Mouse (Mus musculus) monocyte, adult 5-6 weeks (primary cell): Measurements from ENCODE around the gene Fbxo48. TPM values are rescaled to one million over a fixed set of nuclear protein-coding genes. Genes with fewer than 3 reads are reported as not detected.

Experiments used
- total RNA-seq: library from RNA; stranded (forward); fragments of 200-1000, 200-491, 200-594 nt; gene quantifications from 3 replicates; pipeline ENCODE4 v1.2.3, GENCODE M21; 2017

The Fbxo48 gene
- total RNA-seq, 1 experiment from 2014 or later: 5.6 TPM

Other genes with a start within 250 kb of the Fbxo48 start
- gene Egfr, start 199.2 kb upstream of the Fbxo48 start, total RNA-seq: 0.19 TPM in 1 of 3 replicates, not detected in the others
- 2.0 to 15.1 TPM (median 3.2 TPM) in 3 replicates for gene Cnrip1, start 100.2 kb downstream of the Fbxo48 start, total RNA-seq
- gene Plek, start 101.0 kb downstream of the Fbxo48 start, total RNA-seq: 730 to 802 TPM (median 760 TPM) in 3 replicates
- gene Ppp3r1, start 207.9 kb downstream of the Fbxo48 start, total RNA-seq: 103 to 132 TPM (median 125 TPM) in 3 replicates
- 4.7 to 20.4 TPM (median 6.3 TPM) in 3 replicates for gene Wdr92, start 230.7 kb downstream of the Fbxo48 start, total RNA-seq